Mouse (Mus musculus) kidney, postnatal 0 days (tissue): ENCODE results near the gene Cnot6. TPM values are rescaled to one million over a fixed set of nuclear protein-coding genes. Genes with fewer than 3 reads are reported as not detected.

Experiments used
- ATAC-seq: fragments of 200-750 bp; cut with Nextera tagmentation; replicated peaks from 2 replicates; pipeline ENCODE4 v1.8.0; 2017; ENCODE audit warnings: low read depth, moderate number of reproducible peaks, moderate TSS enrichment, moderate library complexity; ENCODE audit not compliant: low FRiP score
- DNase-seq: peaks from one replicate; pipeline ENCODE4 v3.0.0-alpha.2; 2016; ENCODE audit warnings: low spot score
- H3K27ac ChIP-seq: fragments of 300-500 bp; sonication (generic); 2 replicates; pipeline ENCODE4 v1.5.1; 2014; ENCODE audit warnings: mild to moderate bottlenecking
- H3K27me3 ChIP-seq: fragments of 300-500 bp; sonication (generic); 2 replicates; pipeline ENCODE4 v1.6.1; 2014; ENCODE audit warnings: low read length, mixed read lengths; ENCODE audit not compliant: insufficient read depth
- H3K36me3 ChIP-seq: fragments of 300-500 bp; sonication (generic); 2 replicates; pipeline ENCODE4 v1.6.1; 2014; ENCODE audit warnings: low read length, mixed read lengths; ENCODE audit not compliant: insufficient read depth
- H3K4me1 ChIP-seq: fragments of 300-500 bp; sonication (generic); replicated peaks from 2 replicates; pipeline ENCODE4 v1.6.1; 2014; ENCODE audit warnings: antibody characterized with exemption, low read length, mixed read lengths; ENCODE audit not compliant: insufficient read depth
- H3K4me2 ChIP-seq: fragments of 300-500 bp; sonication (generic); 2 replicates; pipeline ENCODE4 v1.6.1; 2014; ENCODE audit warnings: mild to moderate bottlenecking, low read length, moderate library complexity, mixed read lengths
- H3K4me3 ChIP-seq: fragments of 300-500 bp; sonication (generic); replicated peaks from 2 replicates; pipeline ENCODE4 v1.5.1; 2014; ENCODE audit warnings: low read depth, low read length
- H3K9ac ChIP-seq: fragments of 300-500 bp; sonication (generic); 2 replicates; pipeline ENCODE4 v1.6.1; 2014; ENCODE audit warnings: low read depth, low read length
- H3K9me3 ChIP-seq: fragments of 300-500 bp; sonication (generic); replicated peaks from 2 replicates; pipeline ENCODE4 v1.6.1; 2016; ENCODE audit warnings: low read length, inconsistent platforms, mixed read lengths
- CTCF ChIP-seq: IDR thresholded peaks from 2 replicates; pipeline ENCODE4 v1.5.1; 2016; ENCODE audit warnings: antibody characterized with exemption, low read depth, mild to moderate bottlenecking, moderate library complexity
- WGBS: fragments of 180-500 bp; shearing (Covaris S2); extraction: QIAGEN DNeasy Blood & Tissue Kit; methylation state at CpG from one replicate; pipeline ENCODE4 v1.1.7; 2014; 5-methylcytosine and 5-hydroxymethylcytosine counted together
- polyA plus RNA-seq: library from polyadenylated mRNA; unstranded; fragments of >200 nt; fragmentation: Nextera tagmentation; extraction: Ambion mirVana; gene quantifications from 2 replicates; pipeline ENCODE4 v1.2.1, GENCODE M21; 2015

Gene Cnot6
- polyA plus RNA-seq, 1 experiment from 2014 or later, result 54.4 TPM

DNA sequence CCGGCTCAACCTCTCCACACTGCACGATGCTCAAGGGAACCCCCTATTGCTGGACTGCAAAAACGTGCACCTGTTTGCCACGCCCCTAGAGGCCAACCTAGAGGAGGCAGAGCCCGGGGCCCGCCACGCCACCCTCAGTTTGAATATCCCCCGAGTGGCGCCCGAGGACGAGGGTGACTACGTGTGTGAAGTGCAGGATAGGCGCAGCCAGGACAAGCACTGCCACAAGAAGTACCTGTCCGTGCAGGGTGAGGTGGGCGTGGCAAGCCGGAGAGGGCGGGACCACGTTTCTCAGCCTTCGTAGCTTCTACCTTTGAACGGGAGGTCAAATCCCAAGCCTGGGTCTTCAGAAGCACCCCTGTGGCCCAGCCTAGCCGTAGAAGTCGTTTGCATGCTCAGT, 78.4 kb downstream of the Cnot6 start:
- Histone ChIP-seq H3K27ac (no peak overlapping the region), H3K9me3 (no peaks in the 10 kb centered on the region), H3K4me1 (no peaks in the 10 kb centered on the region; the same call in 1 of the 2 replicates), H3K36me3 (no peaks in the 10 kb centered on the region), H3K27me3 (peaks cover 9% of the 10 kb centered on the region; the same call in 1 of the 2 replicates), H3K4me3 (peak overlapping the region; percentile 26), H3K4me2 (peak overlapping the region; percentile 50), H3K9ac (no peak overlapping the region)
- no peak for TF ChIP-seq CTCF
- DNase-seq, result no peak
- 11% methylated on average over 22 of the region's 22 CpGs for WGBS
- ATAC-seq, result no peak

GRCm38 (mm10) chr11:49632256-49632655, 80.3 kb downstream of the Cnot6 start:
- peak; percentile 32 for DNase-seq
- TF ChIP-seq CTCF, result no peak
- Histone ChIP-seq H3K4me1 (no peaks in the 10 kb centered on the region; the same call in 1 of the 2 replicates), H3K4me2 (no peak overlapping the region), H3K36me3 (no peaks in the 10 kb centered on the region), H3K27ac (no peak overlapping the region), H3K9ac (no peak overlapping the region), H3K4me3 (no peak overlapping the region), H3K27me3 (peaks cover 9% of the 10 kb centered on the region; the same call in 1 of the 2 replicates), H3K9me3 (no peaks in the 10 kb centered on the region)
- ATAC-seq, result no peak
- 69% methylated on average over 2 of the region's 2 CpGs for WGBS

GRCm38 (mm10) chr11:49631154-49631553, 81.4 kb downstream of the Cnot6 start:
- ATAC-seq (no peak), DNase-seq (peak; percentile 74)
- Histone ChIP-seq H3K4me3 (no peak overlapping the region), H3K4me1 (no peaks in the 10 kb centered on the region; the same call in 1 of the 2 replicates), H3K4me2 (no peak overlapping the region), H3K27me3 (peaks cover 9% of the 10 kb centered on the region; the same call in 1 of the 2 replicates), H3K36me3 (no peaks in the 10 kb centered on the region), H3K9ac (no peak overlapping the region), H3K27ac (no peak overlapping the region), H3K9me3 (no peaks in the 10 kb centered on the region)
- 25% methylated on average over 3 of the region's 3 CpGs for WGBS
- TF ChIP-seq CTCF, result peak; percentile 79

- Histone ChIP-seq H3K27ac (no peak overlapping the region), H3K4me3 (no peak overlapping the region), H3K4me2 (no peak overlapping the region), H3K4me1 (no peaks in the 10 kb centered on the region), H3K9me3 (no peaks in the 10 kb centered on the region), H3K9ac (no peak overlapping the region), H3K36me3 (no peaks in the 10 kb centered on the region), H3K27me3 (no peaks in the 10 kb centered on the region)
- WGBS, result 53% methylated on average over 8 of the region's 8 CpGs
- TF ChIP-seq CTCF, result no peak
- no peak for ATAC-seq
- DNase-seq, result no peak
These were observed 85.8 kb downstream of the Cnot6 start for GRCm38 (mm10) chr11:49626748-49627147.

- no peak overlapping the region for H3K9ac ChIP-seq
These were observed 86.7 kb downstream of the Cnot6 start for GRCm38 (mm10) chr11:49625863-49626262.

GRCm38 (mm10) chr11:49624156-49624555, 88.4 kb downstream of the Cnot6 start:
- 91% methylated on average over 3 of the region's 3 CpGs for WGBS
- H3K4me1 ChIP-seq, result no peaks in the 10 kb centered on the region
- H3K36me3 ChIP-seq, result no peaks in the 10 kb centered on the region
- H3K9ac ChIP-seq, result no peak overlapping the region
- DNase-seq, result no peak
- no peak for ATAC-seq
- no peak overlapping the region for H3K4me2 ChIP-seq
- no peak for TF ChIP-seq CTCF
- H3K27me3 ChIP-seq, result no peaks in the 10 kb centered on the region
- H3K4me3 ChIP-seq, result no peak overlapping the region
- no peak overlapping the region for H3K27ac ChIP-seq
- H3K9me3 ChIP-seq, result no peaks in the 10 kb centered on the region

More at GRCm38 (mm10) chr11:49625863-49626262, 86.7 kb downstream of the Cnot6 start:
- no peak overlapping the region for H3K4me3 ChIP-seq
- DNase-seq (no peak), ATAC-seq (no peak)
- WGBS, result 62% methylated on average over 15 of the region's 15 CpGs
- H3K4me2 ChIP-seq, result no peak overlapping the region
- no peaks in the 10 kb centered on the region for H3K27me3 ChIP-seq
- no peaks in the 10 kb centered on the region for H3K4me1 ChIP-seq
- H3K36me3 ChIP-seq, result no peaks in the 10 kb centered on the region
- TF ChIP-seq CTCF, result peak; percentile 25; the same call in 1 of the 2 replicates
- H3K9me3 ChIP-seq, result no peaks in the 10 kb centered on the region
- H3K27ac ChIP-seq, result no peak overlapping the region

- ATAC-seq (no peak), DNase-seq (peak; percentile 35)
- no peak overlapping the region for H3K9ac ChIP-seq
- H3K4me1 ChIP-seq, result no peaks in the 10 kb centered on the region
- TF ChIP-seq CTCF, result no peak
- no peaks in the 10 kb centered on the region for H3K9me3 ChIP-seq
- no peaks in the 10 kb centered on the region for H3K36me3 ChIP-seq
- no peak overlapping the region for H3K4me2 ChIP-seq
- no peak overlapping the region for H3K27ac ChIP-seq
- H3K4me3 ChIP-seq, result no peak overlapping the region
- H3K27me3 ChIP-seq, result no peaks in the 10 kb centered on the region
- 73% methylated on average over 5 of the region's 5 CpGs for WGBS
These were observed 90.6 kb downstream of the Cnot6 start for GRCm38 (mm10) chr11:49621953-49622352.

Other genes with a start within 250 kb of the Cnot6 start
- not detected in 2 replicates for gene Olfr1386, start 247.7 kb downstream of the Cnot6 start, polyA plus RNA-seq
- not detected in 2 replicates for gene Olfr1385, start 223.7 kb downstream of the Cnot6 start, polyA plus RNA-seq
- gene Olfr1384, start 206.0 kb downstream of the Cnot6 start, polyA plus RNA-seq, result not detected in 2 replicates
- gene Olfr1383, start 193.1 kb downstream of the Cnot6 start, polyA plus RNA-seq, result not detected in 2 replicates
- gene Olfr1382, start 184.5 kb downstream of the Cnot6 start, polyA plus RNA-seq, result not detected in 2 replicates
- gene Olfr1381, start 169.3 kb downstream of the Cnot6 start, polyA plus RNA-seq, result not detected in 2 replicates
- gene Olfr1380, start 155.8 kb downstream of the Cnot6 start, polyA plus RNA-seq, result not detected in 2 replicates
- 5.3 and 5.6 TPM in 2 replicates for gene Flt4, start 103.5 kb downstream of the Cnot6 start, polyA plus RNA-seq
- not detected in 2 replicates for gene Scgb3a1, start 49.1 kb downstream of the Cnot6 start, polyA plus RNA-seq
- 7.3 and 8.6 TPM in 2 replicates for gene Gfpt2, start 81.5 kb upstream of the Cnot6 start, polyA plus RNA-seq
- 25.5 and 26.0 TPM in 2 replicates for gene Mapk9, start 134.0 kb upstream of the Cnot6 start, polyA plus RNA-seq
- 0.10 and 0.18 TPM in 2 replicates for gene Rasgef1c, start 189.1 kb upstream of the Cnot6 start, polyA plus RNA-seq